Mouse (Mus musculus) thymus, adult 2 months (tissue): ENCODE data around the gene Nrap. TPM values are rescaled to one million over a fixed set of nuclear protein-coding genes. Genes with fewer than 3 reads are reported as not detected.

Source experiments
- DNase-seq: peaks from one replicate; pipeline ENCODE4 v3.0.0; 2021
- H3K27ac ChIP-seq: fragments of 200-500 bp; 2 replicates; pipeline ENCODE4 v1.5.1; 2012; ENCODE audit warnings: low read length, control low read depth; ENCODE audit not compliant: control insufficient read depth, insufficient read depth
- H3K27me3 ChIP-seq: fragments of 200-500 bp; 2 replicates; pipeline ENCODE4 v1.6.1; 2012; ENCODE audit warnings: mild to moderate bottlenecking, low read length, moderate library complexity, mixed read lengths; ENCODE audit not compliant: control insufficient read depth, insufficient read depth
- H3K36me3 ChIP-seq: fragments of 200-500 bp; 2 replicates; pipeline ENCODE4 v1.6.1; 2012; ENCODE audit warnings: mild to moderate bottlenecking, low read length, moderate library complexity; ENCODE audit not compliant: control insufficient read depth, insufficient read depth
- H3K4me1 ChIP-seq: fragments of 200-500 bp; replicated peaks from 2 replicates; pipeline ENCODE4 v1.6.1; 2012; ENCODE audit warnings: low read length; ENCODE audit not compliant: control insufficient read depth, insufficient read depth
- H3K4me3 ChIP-seq: fragments of 200-500 bp; 2 replicates; pipeline ENCODE4 v1.5.1; 2012; ENCODE audit warnings: mild to moderate bottlenecking, low read length, control low read depth, moderate library complexity; ENCODE audit not compliant: control insufficient read depth, insufficient read depth
- CTCF ChIP-seq: fragments of 200-500 bp; IDR thresholded peaks from 2 replicates; pipeline ENCODE4 v1.5.1; 2012; ENCODE audit warnings: mild to moderate bottlenecking, control low read depth, low read length, moderate library complexity, borderline replicate concordance; ENCODE audit not compliant: control insufficient read depth, poor library complexity, insufficient read depth; ENCODE audit errors: extremely low read depth
- POLR2A ChIP-seq: fragments of 200-500 bp; IDR thresholded peaks from 2 replicates; pipeline ENCODE4 v1.6.1; 2012; ENCODE audit warnings: mild to moderate bottlenecking, low read length, control low read depth, moderate library complexity; ENCODE audit not compliant: control insufficient read depth, poor library complexity, insufficient read depth; ENCODE audit errors: extremely low read depth
- WGBS: fragments of 180-500 bp; shearing (Covaris S2); methylation state at CpG from one replicate; pipeline ENCODE4 v1.1.7; 2018; 5-methylcytosine and 5-hydroxymethylcytosine counted together
- polyA plus RNA-seq: library from polyadenylated mRNA; depleted of rRNA; stranded (reverse); fragments of >200 nt; gene quantifications from 2 replicates; pipeline ENCODE4 v1.2.3, GENCODE M21; 2012; rRNA removed

Gene Nrap
- 0.47 and 4.3 TPM in 2 replicates for polyA plus RNA-seq

GRCm38 (mm10) chr19:56389879-56390278 is at the start of gene Nrap:
Nrap (minus strand) TSS chr19:56390037.
- Histone ChIP-seq H3K4me1 (peaks cover 8% of the 10 kb centered on the region), H3K4me3 (no peak within 1 kb of the TSS), H3K27me3 (no peaks in the 10 kb centered on the region), H3K36me3 (no peaks in the 10 kb centered on the region), H3K27ac (no peak within 1 kb of the TSS)
- no peak for DNase-seq
- WGBS: 90% methylated on average over 11 of the region's 11 CpGs
- TF ChIP-seq CTCF (no peak), POLR2A (no peak)

- 94% methylated on average over 6 of the region's 6 CpGs for WGBS
- no peak for DNase-seq
- H3K27me3 ChIP-seq: no peaks in the 10 kb centered on the region
- no peak for TF ChIP-seq CTCF
- TF ChIP-seq POLR2A: no peak
- H3K27ac ChIP-seq: no peak overlapping the region
- no peaks in the 10 kb centered on the region for H3K4me1 ChIP-seq
- H3K4me3 ChIP-seq: no peak overlapping the region
- peaks cover 8% of the 10 kb centered on the region for H3K36me3 ChIP-seq
Observed at GRCm38 (mm10) chr19:56439072-56439434, 49.2 kb upstream of the Nrap start.

- TF ChIP-seq POLR2A (no peak), CTCF (no peak)
- Histone ChIP-seq H3K4me1 (no peaks in the 10 kb centered on the region), H3K27ac (no peak overlapping the region), H3K4me3 (no peak overlapping the region), H3K27me3 (no peaks in the 10 kb centered on the region), H3K36me3 (peaks cover 8% of the 10 kb centered on the region)
- no peak for DNase-seq
- 95% methylated on average over 7 of the region's 7 CpGs for WGBS
Observed at GRCm38 (mm10) chr19:56438357-56439071, 48.7 kb upstream of the Nrap start.

GRCm38 (mm10) chr19:56436380-56436779 is 46.5 kb upstream of the Nrap start:
- H3K36me3 ChIP-seq: peaks cover 8% of the 10 kb centered on the region
- no peaks in the 10 kb centered on the region for H3K27me3 ChIP-seq
- 95% methylated on average over 13 of the region's 13 CpGs for WGBS
- TF ChIP-seq CTCF (no peak), POLR2A (no peak)
- H3K4me1 ChIP-seq: no peaks in the 10 kb centered on the region
- H3K4me3 ChIP-seq: no peak overlapping the region
- DNase-seq: no peak
- H3K27ac ChIP-seq: no peak overlapping the region

- no peaks in the 10 kb centered on the region for H3K4me1 ChIP-seq
- WGBS: 96% methylated on average over 7 of the region's 7 CpGs
- no peak overlapping the region for H3K27ac ChIP-seq
- no peak overlapping the region for H3K4me3 ChIP-seq
- no peaks in the 10 kb centered on the region for H3K27me3 ChIP-seq
- no peak for TF ChIP-seq POLR2A
- no peak for TF ChIP-seq CTCF
- DNase-seq: no peak
- H3K36me3 ChIP-seq: peaks cover 8% of the 10 kb centered on the region
Observed at GRCm38 (mm10) chr19:56433581-56433980, 43.7 kb upstream of the Nrap start.

- H3K4me1 ChIP-seq: no peaks in the 10 kb centered on the region
- peaks cover 8% of the 10 kb centered on the region for H3K36me3 ChIP-seq
- H3K27me3 ChIP-seq: no peaks in the 10 kb centered on the region
- no peak overlapping the region for H3K4me3 ChIP-seq
- no peak for DNase-seq
- no peak overlapping the region for H3K27ac ChIP-seq
- 96% methylated on average over 10 of the region's 10 CpGs for WGBS
- TF ChIP-seq CTCF (no peak), POLR2A (no peak)
Observed at GRCm38 (mm10) chr19:56432706-56433105, 42.9 kb upstream of the Nrap start.
